Mouse (Mus musculus) stomach, embryonic 16.5 days (tissue): Measurements from ENCODE around the gene Myo1d. TPM values are rescaled to one million over a fixed set of nuclear protein-coding genes. Genes with fewer than 3 reads are reported as not detected.

Experiments used
- ATAC-seq: fragments of 200-750 bp; cut with Nextera tagmentation; 2 replicates; pipeline ENCODE4 v1.8.0; 2017; ENCODE audit warnings: moderate number of reproducible peaks, moderate TSS enrichment; ENCODE audit not compliant: insufficient read depth, low FRiP score
- H3K27ac ChIP-seq: fragments of 300-500 bp; sonication (generic); 2 replicates; pipeline ENCODE4 v1.5.1; 2014; ENCODE audit warnings: low read length
- H3K27me3 ChIP-seq: fragments of 300-500 bp; sonication (generic); 2 replicates; pipeline ENCODE4 v1.6.1; 2014; ENCODE audit warnings: low read length, control low read depth, mixed read lengths; ENCODE audit not compliant: control insufficient read depth, insufficient read depth
- H3K36me3 ChIP-seq: fragments of 300-500 bp; sonication (generic); 2 replicates; pipeline ENCODE4 v1.6.1; 2014; ENCODE audit warnings: low read length; ENCODE audit not compliant: control insufficient read depth, insufficient read depth
- H3K4me1 ChIP-seq: fragments of 300-500 bp; sonication (generic); 2 replicates; pipeline ENCODE4 v1.6.1; 2014; ENCODE audit warnings: low read length, control low read depth, mixed read lengths; ENCODE audit not compliant: control insufficient read depth, insufficient read depth
- H3K4me2 ChIP-seq: fragments of 300-500 bp; sonication (generic); 2 replicates; pipeline ENCODE4 v1.6.1; 2014; ENCODE audit warnings: low read depth, low read length, mixed read lengths
- H3K4me3 ChIP-seq: fragments of 300-500 bp; sonication (generic); replicated peaks from 2 replicates; pipeline ENCODE4 v1.5.1; 2014; ENCODE audit warnings: mild to moderate bottlenecking, low read length
- H3K9ac ChIP-seq: fragments of 300-500 bp; sonication (generic); 2 replicates; pipeline ENCODE4 v1.6.1; 2014; ENCODE audit warnings: low read length
- H3K9me3 ChIP-seq: fragments of 300-500 bp; sonication (generic); replicated peaks from 2 replicates; pipeline ENCODE4 v1.6.1; 2016; ENCODE audit warnings: low read length, control low read depth; ENCODE audit not compliant: control insufficient read depth
- WGBS: fragments of 180-500 bp; shearing (Covaris S2); extraction: QIAGEN DNeasy Blood & Tissue Kit; methylation state at CpG from one replicate; pipeline ENCODE4 v1.1.7; 2014; 5-methylcytosine and 5-hydroxymethylcytosine counted together
- polyA plus RNA-seq: library from polyadenylated mRNA; unstranded; fragments of >200 nt; fragmentation: Nextera tagmentation; extraction: Ambion mirVana; gene quantifications from 2 replicates; pipeline ENCODE4 v1.2.1, GENCODE M21; 2015

Gene Myo1d
- polyA plus RNA-seq, 1 experiment from 2014 or later: 33.8 TPM

DNA sequence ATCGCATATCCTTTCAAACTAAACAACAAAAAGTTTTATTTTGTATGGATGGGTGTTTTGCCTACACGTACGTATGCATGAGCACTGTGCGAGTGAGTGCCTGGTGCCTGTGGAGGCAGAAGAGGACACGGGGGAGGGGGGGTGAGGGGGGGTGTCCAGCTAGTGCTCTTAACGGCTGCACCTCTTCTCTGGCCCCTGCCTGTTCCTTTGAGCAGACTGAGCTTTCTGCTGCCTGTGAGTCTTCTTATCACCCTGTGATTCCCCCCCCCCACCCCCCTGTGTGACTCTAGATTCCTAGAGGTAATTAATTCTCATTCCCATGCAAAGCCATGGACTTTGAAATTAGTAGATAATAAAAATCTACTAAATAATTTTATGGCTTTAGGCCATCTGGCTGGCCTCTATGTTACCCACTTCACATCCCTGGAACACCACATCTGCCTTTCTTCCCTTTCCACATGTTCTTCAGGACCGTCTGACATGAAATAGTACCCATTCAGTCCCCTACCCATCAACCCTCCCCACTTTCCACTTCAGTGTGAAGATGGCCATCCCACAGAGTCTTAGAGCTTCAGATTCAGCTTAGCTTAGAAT is 9.9 kb upstream of the Myo1d start:
- Histone ChIP-seq H3K9ac (no peak overlapping the region), H3K4me2 (no peak overlapping the region), H3K4me3 (no peak overlapping the region), H3K27me3 (no peaks in the 10 kb centered on the region), H3K4me1 (0 out of 2 replicates have a peak, but pooled peaks cover 5% of the 10 kb centered on the region), H3K36me3 (no peaks in the 10 kb centered on the region), H3K9me3 (no peaks in the 10 kb centered on the region), H3K27ac (no peak overlapping the region)
- WGBS: 52% methylated on average over 7 of the region's 7 CpGs
- no peak for ATAC-seq

GRCm38 (mm10) chr11:80785672-80786071 is 5.8 kb upstream of the Myo1d start:
- H3K36me3 ChIP-seq: no peaks in the 10 kb centered on the region
- H3K4me3 ChIP-seq: no peak overlapping the region
- no peak overlapping the region for H3K9ac ChIP-seq
- 77% methylated on average over 5 of the region's 5 CpGs for WGBS
- H3K4me2 ChIP-seq: no peak overlapping the region
- H3K9me3 ChIP-seq: no peaks in the 10 kb centered on the region
- ATAC-seq: no peak
- H3K27me3 ChIP-seq: no peaks in the 10 kb centered on the region
- no peak overlapping the region for H3K27ac ChIP-seq
- H3K4me1 ChIP-seq: 0 out of 2 replicates have a peak, but pooled peaks cover 8% of the 10 kb centered on the region

- H3K36me3 ChIP-seq: no peaks in the 10 kb centered on the region
- peak; percentile 84 for ATAC-seq
- no peak overlapping the region for H3K4me3 ChIP-seq
- no peaks in the 10 kb centered on the region for H3K27me3 ChIP-seq
- no peak overlapping the region for H3K9ac ChIP-seq
- peak overlapping the region; percentile 97 for H3K27ac ChIP-seq
- no peaks in the 10 kb centered on the region for H3K9me3 ChIP-seq
- H3K4me2 ChIP-seq: peak overlapping the region; percentile 27; the same call in 1 of the 2 replicates
- 0 out of 2 replicates have a peak, but pooled peaks cover 3% of the 10 kb centered on the region for H3K4me1 ChIP-seq
- 14% methylated on average over 3 of the region's 3 CpGs for WGBS
Observed at GRCm38 (mm10) chr11:80784294-80784743, 4.5 kb upstream of the Myo1d start.

- Histone ChIP-seq H3K4me2 (no peak overlapping the region; the same call in 1 of the 2 replicates), H3K9ac (no peak overlapping the region), H3K4me3 (no peak overlapping the region), H3K9me3 (no peaks in the 10 kb centered on the region), H3K4me1 (0 out of 2 replicates have a peak, but pooled peaks cover 3% of the 10 kb centered on the region), H3K27me3 (no peaks in the 10 kb centered on the region), H3K27ac (peak overlapping the region; percentile 97), H3K36me3 (no peaks in the 10 kb centered on the region)
- no peak for ATAC-seq
- WGBS: 43% methylated on average over 7 of the region's 7 CpGs
Observed at GRCm38 (mm10) chr11:80783460-80783859, 3.6 kb upstream of the Myo1d start.

DNA sequence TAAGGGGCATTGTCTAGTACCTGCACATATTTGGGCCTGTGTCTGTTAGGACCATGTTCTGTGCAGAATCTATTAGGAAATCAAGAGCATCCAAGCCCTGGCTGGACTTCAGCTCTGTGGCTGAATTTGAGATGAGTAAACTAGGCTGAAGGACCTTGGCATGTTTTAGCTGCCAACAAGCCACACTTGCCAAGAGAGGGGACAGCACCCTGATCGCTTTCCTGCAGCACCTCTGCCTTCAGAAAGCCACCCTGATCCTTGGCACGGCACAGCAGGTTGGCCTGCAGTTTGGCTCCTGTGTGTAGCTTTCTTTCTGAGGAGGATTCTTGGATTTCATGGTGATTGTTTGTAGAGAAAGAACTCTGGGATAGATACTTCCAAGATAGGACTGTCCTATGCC is 1.7 kb upstream of the Myo1d start:
- no peak overlapping the region for H3K27ac ChIP-seq
- no peaks in the 10 kb centered on the region for H3K27me3 ChIP-seq
- H3K4me3 ChIP-seq: no peak overlapping the region
- ATAC-seq: no peak
- H3K4me2 ChIP-seq: no peak overlapping the region
- H3K4me1 ChIP-seq: 0 out of 2 replicates have a peak, but pooled peaks cover 3% of the 10 kb centered on the region
- no peak overlapping the region for H3K9ac ChIP-seq
- 94% methylated on average over 2 of the region's 2 CpGs for WGBS
- no peaks in the 10 kb centered on the region for H3K36me3 ChIP-seq
- H3K9me3 ChIP-seq: no peaks in the 10 kb centered on the region

GRCm38 (mm10) chr11:80778916-80779526 is 804 bp downstream of the Myo1d start:
- H3K4me3 ChIP-seq: peak overlapping the region; percentile 80
- H3K4me2 ChIP-seq: peak overlapping the region; percentile 76
- peak overlapping the region; percentile 91 for H3K27ac ChIP-seq
- no peaks in the 10 kb centered on the region for H3K36me3 ChIP-seq
- H3K9ac ChIP-seq: peak overlapping the region; percentile 83
- ATAC-seq: peak; percentile 5; the same call in 1 of the 2 replicates
- 2% methylated on average over 18 of the region's 18 CpGs for WGBS
- H3K27me3 ChIP-seq: no peaks in the 10 kb centered on the region
- H3K4me1 ChIP-seq: peaks cover 6% of the 10 kb centered on the region; the same call in 1 of the 2 replicates
- H3K9me3 ChIP-seq: no peaks in the 10 kb centered on the region

GRCm38 (mm10) chr11:80778157-80778556 is 1.7 kb downstream of the Myo1d start:
- Histone ChIP-seq H3K27ac (no peak overlapping the region), H3K27me3 (no peaks in the 10 kb centered on the region), H3K4me3 (peak overlapping the region; percentile 17; the same call in 1 of the 2 replicates), H3K4me2 (peak overlapping the region; percentile 24; the same call in 1 of the 2 replicates), H3K9me3 (no peaks in the 10 kb centered on the region), H3K4me1 (peaks cover 6% of the 10 kb centered on the region; the same call in 1 of the 2 replicates), H3K9ac (no peak overlapping the region), H3K36me3 (no peaks in the 10 kb centered on the region)
- no peak for ATAC-seq
- WGBS: 64% methylated on average over 6 of the region's 6 CpGs

GRCm38 (mm10) chr11:80777708-80778107 is 2.1 kb downstream of the Myo1d start:
- no peak overlapping the region for H3K4me3 ChIP-seq
- H3K4me2 ChIP-seq: peak overlapping the region; percentile 24; the same call in 1 of the 2 replicates
- peaks cover 8% of the 10 kb centered on the region; the same call in 1 of the 2 replicates for H3K4me1 ChIP-seq
- 81% methylated on average over 2 of the region's 2 CpGs for WGBS
- no peaks in the 10 kb centered on the region for H3K36me3 ChIP-seq
- no peak for ATAC-seq
- no peak overlapping the region for H3K27ac ChIP-seq
- H3K9ac ChIP-seq: no peak overlapping the region
- no peaks in the 10 kb centered on the region for H3K9me3 ChIP-seq
- H3K27me3 ChIP-seq: no peaks in the 10 kb centered on the region

DNA sequence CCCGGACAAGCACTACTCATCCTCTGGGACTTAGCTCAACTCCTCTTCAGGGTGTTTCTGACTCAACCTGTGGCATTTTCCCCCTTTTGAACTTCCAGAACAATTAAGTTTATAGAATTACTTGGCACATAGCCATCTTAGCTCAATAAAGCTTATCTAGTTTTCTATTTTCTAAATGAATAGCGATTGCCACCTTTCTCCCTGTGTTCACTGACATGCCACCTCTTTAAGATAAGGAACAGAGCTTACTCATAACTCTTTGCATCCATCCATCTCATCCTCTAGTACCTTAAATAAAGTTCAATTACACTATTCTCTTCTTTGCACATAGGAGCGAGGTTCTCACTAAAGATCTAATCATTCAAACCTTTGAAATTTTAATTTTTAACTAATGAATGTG is 4.3 kb downstream of the Myo1d start:
- no peak for ATAC-seq
- H3K9me3 ChIP-seq: no peaks in the 10 kb centered on the region
- H3K36me3 ChIP-seq: no peaks in the 10 kb centered on the region
- H3K27me3 ChIP-seq: no peaks in the 10 kb centered on the region
- no peak overlapping the region for H3K9ac ChIP-seq
- no peak overlapping the region for H3K27ac ChIP-seq
- H3K4me2 ChIP-seq: no peak overlapping the region
- WGBS: 71% methylated on average over 3 of the region's 3 CpGs
- peaks cover 8% of the 10 kb centered on the region; the same call in 1 of the 2 replicates for H3K4me1 ChIP-seq
- H3K4me3 ChIP-seq: no peak overlapping the region
